In the genomic region with DNA sequence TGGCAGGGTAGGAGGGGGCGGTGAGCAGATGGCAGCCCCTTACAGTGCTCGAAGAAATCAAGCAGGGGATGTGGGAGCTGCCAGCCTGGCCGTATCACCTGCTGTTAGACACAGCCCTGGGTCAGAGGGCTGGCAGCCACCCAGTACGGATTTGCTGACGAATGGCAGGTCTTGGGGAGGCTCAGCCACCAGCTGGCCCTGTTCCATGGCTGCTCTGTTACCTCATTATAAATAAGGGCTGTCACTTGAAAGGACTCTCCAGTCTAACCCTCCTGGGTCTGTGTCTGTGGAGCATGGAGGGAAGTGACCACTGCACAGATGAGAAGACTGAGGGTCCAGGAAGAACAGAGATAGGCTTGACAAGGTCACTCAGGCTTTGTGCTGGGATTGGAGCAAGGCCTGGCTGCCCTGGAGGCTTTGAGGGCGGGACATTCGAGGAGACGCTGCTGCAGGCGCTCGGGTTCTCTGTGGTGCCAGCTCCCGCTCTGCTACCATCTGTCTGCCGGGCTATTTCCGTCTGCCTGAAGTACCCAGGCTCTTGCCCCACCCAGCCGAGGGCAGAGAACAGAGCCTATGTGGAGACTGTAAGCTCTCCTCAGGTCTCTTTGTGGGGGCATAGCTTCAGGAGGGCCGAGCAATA, we compare ENCODE assay signal across 10 mouse cellular contexts.
DNase-seq lines count a peak whose midpoint lies in the region; ATAC-seq and TF ChIP-seq lines count a peak whose summit lies in the region.
"Had no signal": no experiment of that assay in that cellular context is flagged by ENCODE, and none has a peak within 500 bp of the region (broad histone marks: within the 10 kb centered on the region; RNA-seq: fewer than 3 reads in every experiment).

No protein-coding gene starts in this region.

- no peaks in the 10 kb centered on the region for H3K4me1 ChIP-seq in liver, postnatal 0 days (ENCODE audit: insufficient read depth)

- H3K9me3 ChIP-seq in liver, postnatal 0 days (ENCODE audit: low read length) = no peaks in the 10 kb centered on the region
- H3K9me3 ChIP-seq: liver, embryonic 15.5 days had no signal

- peak; percentile 37 for DNase-seq in layer of hippocampus, adult 11-12 months (ENCODE audit: low spot score)
- no peak for DNase-seq in layer of hippocampus, adult 8-10 months (ENCODE audit: low spot score in 2 of 2)
- peak; percentile 99 to 100 for DNase-seq in cerebellum, postnatal 14 days
- no peak for DNase-seq in left cerebral cortex, adult 2 months (ENCODE audit: extremely low spot score in 1 of 2, low spot score in 2 of 2)
- DNase-seq in right cerebral cortex, postnatal 25 days = peak; percentile 59
- DNase-seq in urinary bladder, postnatal 25 days (ENCODE audit: low spot score) = no peak
- no peak for DNase-seq in liver, postnatal 0 days
- DNase-seq in heart, adult 8-10 months (ENCODE audit: low spot score) = no peak

- no peak overlapping the region for H3K9ac ChIP-seq in liver, postnatal 0 days (replicated peaks)
- H3K9ac ChIP-seq: liver, embryonic 15.5 days had no signal

- WGBS in liver, postnatal 0 days (ENCODE audit: insufficient replicate concordance) = 63% methylated on average over 15 of the region's 15 CpGs

- ATAC-seq in liver, postnatal 0 days = no peak
- ATAC-seq: Patski had no signal

- H3K27ac ChIP-seq in left cerebral cortex, adult 2 months = peak overlapping the region; percentile 85
- H3K27ac ChIP-seq in liver, postnatal 0 days (ENCODE audit: low read depth) = no peak overlapping the region
- H3K27ac ChIP-seq: liver, embryonic 15.5 days had no signal

- TF ChIP-seq CTCF in left cerebral cortex, adult 2 months (IDR thresholded peaks at IDR 0.05) = no peak
- TF ChIP-seq CTCF in liver, postnatal 0 days (IDR thresholded peaks at IDR 0.05; ENCODE audit: low read depth) = no peak

- no peak overlapping the region for H3K4me2 ChIP-seq in liver, postnatal 0 days (ENCODE audit: low read depth, low read length)
- H3K4me2 ChIP-seq: liver, embryonic 15.5 days had no signal

- intact Hi-C loops in left cerebral cortex, adult 2 months (cut with DNase I) = no loop called here

- H3K36me3 ChIP-seq in liver, postnatal 0 days (replicated peaks; ENCODE audit: insufficient read depth, low read length) = no peaks in the 10 kb centered on the region
- H3K36me3 ChIP-seq: liver, embryonic 15.5 days had no signal

- TF ChIP-seq EP300 in liver, postnatal 0 days (IDR thresholded peaks at IDR 0.05; ENCODE audit: low read depth) = no peak

- no peaks in the 10 kb centered on the region for H3K27me3 ChIP-seq in liver, postnatal 0 days (ENCODE audit: insufficient read depth, low read length)
- H3K27me3 ChIP-seq: liver, embryonic 15.5 days had no signal

- H3K4me3 ChIP-seq in left cerebral cortex, adult 2 months = no peak overlapping the region
- no peak overlapping the region for H3K4me3 ChIP-seq in liver, postnatal 0 days (ENCODE audit: low read depth, low read length)
- H3K4me3 ChIP-seq: liver, embryonic 15.5 days had no signal

Comparison
In these comparisons a context has a peak if more than half of its experiments do, and no peak if none do; other contexts are left out.
1. DNase-seq: peak in layer of hippocampus, adult 11-12 months (single experiment), cerebellum, postnatal 14 days (2 of 2) and right cerebral cortex, postnatal 25 days (single experiment); none in layer of hippocampus, adult 8-10 months (0 of 2), left cerebral cortex, adult 2 months (0 of 2), urinary bladder, postnatal 25 days (single experiment), liver, postnatal 0 days (single experiment) and heart, adult 8-10 months (single experiment).